Mouse (Mus musculus) intestine, embryonic 16.5 days (tissue): ENCODE results near the gene Shf. TPM values are rescaled to one million over a fixed set of nuclear protein-coding genes. Genes with fewer than 3 reads are reported as not detected.

Experiments
- ATAC-seq: fragments of 200-750 bp; cut with Nextera tagmentation; 2 replicates; pipeline ENCODE4 v1.8.0; 2017; ENCODE audit warnings: moderate TSS enrichment, moderate library complexity
- H3K27ac ChIP-seq: fragments of 300-500 bp; sonication (generic); 2 replicates; pipeline ENCODE4 v1.5.1; 2014; ENCODE audit warnings: mild to moderate bottlenecking, low read length
- H3K27me3 ChIP-seq: fragments of 300-500 bp; sonication (generic); replicated peaks from 2 replicates; pipeline ENCODE4 v1.6.1; 2014; ENCODE audit warnings: low read length, control low read depth, mixed read lengths; ENCODE audit not compliant: control insufficient read depth, insufficient read depth
- H3K36me3 ChIP-seq: fragments of 300-500 bp; sonication (generic); 2 replicates; pipeline ENCODE4 v1.6.1; 2014; ENCODE audit warnings: low read length, control low read depth; ENCODE audit not compliant: control insufficient read depth, insufficient read depth
- H3K4me1 ChIP-seq: fragments of 300-500 bp; sonication (generic); 2 replicates; pipeline ENCODE4 v1.6.1; 2014; ENCODE audit warnings: low read length, control low read depth, mixed read lengths; ENCODE audit not compliant: control insufficient read depth, insufficient read depth
- H3K4me2 ChIP-seq: fragments of 300-500 bp; sonication (generic); 2 replicates; pipeline ENCODE4 v1.6.1; 2014; ENCODE audit warnings: low read depth, low read length, control low read depth
- H3K4me3 ChIP-seq: fragments of 300-500 bp; sonication (generic); 2 replicates; pipeline ENCODE4 v1.5.1; 2014; ENCODE audit warnings: mild to moderate bottlenecking, low read length
- H3K9ac ChIP-seq: fragments of 300-500 bp; sonication (generic); 2 replicates; pipeline ENCODE4 v1.6.1; 2014; ENCODE audit warnings: low read depth, low read length
- H3K9me3 ChIP-seq: fragments of 300-500 bp; sonication (generic); 2 replicates; pipeline ENCODE4 v1.6.1; 2016; ENCODE audit warnings: low read length, control low read depth; ENCODE audit not compliant: control insufficient read depth
- WGBS: fragments of 180-500 bp; shearing (Covaris S2); extraction: QIAGEN DNeasy Blood & Tissue Kit; methylation state at CpG from one replicate; pipeline ENCODE4 v1.1.7; 2014; 5-methylcytosine and 5-hydroxymethylcytosine counted together
- polyA plus RNA-seq: library from polyadenylated mRNA; unstranded; fragments of >200 nt; fragmentation: Nextera tagmentation; extraction: Ambion mirVana; gene quantifications from 2 replicates; pipeline ENCODE4 v1.2.1, GENCODE M21; 2015

The Shf gene
- polyA plus RNA-seq, 1 experiment from 2014 or later: 1.9 TPM

DNA sequence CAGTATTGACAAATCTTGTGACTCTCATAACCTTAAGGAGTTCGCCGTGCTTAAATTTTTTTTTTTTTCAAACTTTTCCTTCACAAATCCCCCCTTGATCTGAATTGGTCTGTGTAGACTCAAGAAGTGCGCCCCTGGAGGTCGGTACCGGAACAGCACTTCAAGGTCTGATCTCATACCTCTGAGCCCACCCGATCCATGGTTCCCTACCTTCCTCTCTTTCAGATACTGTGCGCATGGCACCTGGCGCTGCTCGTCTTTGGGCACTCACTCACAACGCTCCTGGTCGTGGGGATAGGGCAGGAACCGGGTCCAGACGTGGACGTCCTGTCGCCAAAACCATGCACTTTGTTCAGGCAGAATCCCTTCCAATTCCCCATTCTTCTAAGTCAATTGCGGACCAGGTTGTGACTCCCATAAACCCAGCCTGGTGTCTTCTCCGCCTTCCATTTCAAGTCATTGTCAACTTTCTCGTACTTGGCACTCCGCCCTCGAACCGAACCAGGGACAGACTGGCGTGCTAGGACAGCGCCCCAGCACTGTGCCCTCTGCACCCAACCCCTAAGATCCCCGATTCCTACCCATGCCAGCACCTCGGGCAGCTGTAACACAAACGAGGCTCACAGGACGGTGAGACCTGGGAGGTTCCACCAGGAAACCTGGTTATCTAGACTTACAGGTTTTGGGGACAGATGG lies 56.1 kb downstream of the Shf start:
- H3K4me3 ChIP-seq: peak overlapping the region; percentile 41
- 2% methylated on average over 27 of the region's 27 CpGs for WGBS
- no peaks in the 10 kb centered on the region for H3K36me3 ChIP-seq
- ATAC-seq: peak; percentile 53
- peaks cover 9% of the 10 kb centered on the region; the same call in 1 of the 2 replicates for H3K4me1 ChIP-seq
- H3K9ac ChIP-seq: 0 out of 2 replicates have a peak overlapping the region, but pooled peaks have one; percentile 32
- peak overlapping the region; percentile 57 for H3K4me2 ChIP-seq
- no peaks in the 10 kb centered on the region for H3K9me3 ChIP-seq
- H3K27ac ChIP-seq: no peak overlapping the region
- H3K27me3 ChIP-seq: peaks cover 29% of the 10 kb centered on the region

DNA sequence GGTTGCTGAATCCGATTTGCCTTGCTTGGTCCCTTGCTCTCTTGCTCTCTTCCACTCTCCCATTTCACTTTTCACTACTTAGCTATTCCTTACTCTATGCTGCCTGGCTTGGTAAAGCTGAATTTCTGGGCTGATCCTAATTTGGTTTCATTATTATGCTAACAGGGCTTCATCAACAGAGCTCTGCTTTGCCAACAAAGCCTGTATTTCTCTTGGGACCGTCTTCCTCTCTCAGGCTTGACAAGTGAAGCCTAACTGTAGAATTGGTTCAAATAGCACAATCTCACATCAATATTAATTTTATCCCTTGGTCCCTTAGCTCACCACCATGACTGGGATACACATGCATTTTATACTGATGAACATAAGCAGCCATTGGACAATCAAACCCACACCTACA lies 57.4 kb downstream of the Shf start:
- Histone ChIP-seq H3K36me3 (no peaks in the 10 kb centered on the region), H3K27me3 (peaks cover 29% of the 10 kb centered on the region), H3K27ac (no peak overlapping the region), H3K4me1 (peaks cover 9% of the 10 kb centered on the region; the same call in 1 of the 2 replicates), H3K9ac (no peak overlapping the region), H3K9me3 (no peaks in the 10 kb centered on the region), H3K4me3 (no peak overlapping the region), H3K4me2 (no peak overlapping the region)
- ATAC-seq: no peak
- 56% methylated on average over 2 of the region's 2 CpGs for WGBS

DNA sequence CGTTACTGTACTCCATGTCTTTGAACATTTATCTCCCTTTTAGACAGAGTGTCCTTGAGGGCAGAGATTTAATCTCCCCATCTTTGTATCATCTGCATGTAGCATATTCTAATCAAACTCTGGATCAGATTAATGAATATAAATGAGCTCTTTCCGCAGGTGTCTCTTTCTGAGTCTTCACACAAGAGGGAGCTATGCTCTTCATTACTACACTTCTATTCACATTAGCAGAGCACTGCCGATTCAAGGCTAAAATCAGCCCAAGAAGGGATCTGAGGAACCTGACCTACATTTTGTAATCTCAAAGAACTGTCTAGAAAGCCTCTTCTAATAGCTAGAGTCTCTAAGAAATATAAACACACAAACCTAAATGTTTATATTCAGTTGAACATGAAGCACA lies 59.3 kb downstream of the Shf start:
- Histone ChIP-seq H3K9ac (no peak overlapping the region), H3K27me3 (peaks cover 29% of the 10 kb centered on the region), H3K4me3 (no peak overlapping the region), H3K4me1 (peaks cover 9% of the 10 kb centered on the region; the same call in 1 of the 2 replicates), H3K4me2 (no peak overlapping the region), H3K9me3 (no peaks in the 10 kb centered on the region), H3K36me3 (no peaks in the 10 kb centered on the region), H3K27ac (no peak overlapping the region)
- no peak for ATAC-seq
- 37% methylated on average over 3 of the region's 3 CpGs for WGBS

DNA sequence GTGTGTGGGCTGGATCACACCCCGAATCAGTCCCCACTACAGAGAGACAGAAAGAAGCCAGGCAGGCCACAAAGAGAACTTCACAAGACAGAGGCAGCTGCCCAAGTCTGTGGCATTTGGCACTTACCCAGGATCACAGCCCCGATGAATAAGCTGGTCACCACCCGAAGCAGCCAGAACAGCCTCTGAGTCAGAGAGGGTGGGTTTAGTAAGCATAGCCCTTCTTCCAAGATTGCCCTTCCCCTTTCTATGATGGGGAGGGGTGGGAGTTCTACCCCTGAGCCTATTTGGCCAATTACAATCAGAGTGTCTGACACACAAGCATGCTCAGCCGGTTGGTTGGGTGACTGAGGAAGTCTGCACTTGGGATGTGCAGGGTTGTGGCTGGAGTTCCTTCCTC lies 62.8 kb downstream of the Shf start:
- WGBS: 46% methylated on average over 4 of the region's 4 CpGs
- H3K4me2 ChIP-seq: no peak overlapping the region
- no peaks in the 10 kb centered on the region for H3K36me3 ChIP-seq
- peaks cover 9% of the 10 kb centered on the region for H3K4me1 ChIP-seq
- peaks cover 25% of the 10 kb centered on the region for H3K27me3 ChIP-seq
- H3K9me3 ChIP-seq: no peaks in the 10 kb centered on the region
- ATAC-seq: no peak
- no peak overlapping the region for H3K9ac ChIP-seq
- H3K4me3 ChIP-seq: no peak overlapping the region
- H3K27ac ChIP-seq: no peak overlapping the region

DNA sequence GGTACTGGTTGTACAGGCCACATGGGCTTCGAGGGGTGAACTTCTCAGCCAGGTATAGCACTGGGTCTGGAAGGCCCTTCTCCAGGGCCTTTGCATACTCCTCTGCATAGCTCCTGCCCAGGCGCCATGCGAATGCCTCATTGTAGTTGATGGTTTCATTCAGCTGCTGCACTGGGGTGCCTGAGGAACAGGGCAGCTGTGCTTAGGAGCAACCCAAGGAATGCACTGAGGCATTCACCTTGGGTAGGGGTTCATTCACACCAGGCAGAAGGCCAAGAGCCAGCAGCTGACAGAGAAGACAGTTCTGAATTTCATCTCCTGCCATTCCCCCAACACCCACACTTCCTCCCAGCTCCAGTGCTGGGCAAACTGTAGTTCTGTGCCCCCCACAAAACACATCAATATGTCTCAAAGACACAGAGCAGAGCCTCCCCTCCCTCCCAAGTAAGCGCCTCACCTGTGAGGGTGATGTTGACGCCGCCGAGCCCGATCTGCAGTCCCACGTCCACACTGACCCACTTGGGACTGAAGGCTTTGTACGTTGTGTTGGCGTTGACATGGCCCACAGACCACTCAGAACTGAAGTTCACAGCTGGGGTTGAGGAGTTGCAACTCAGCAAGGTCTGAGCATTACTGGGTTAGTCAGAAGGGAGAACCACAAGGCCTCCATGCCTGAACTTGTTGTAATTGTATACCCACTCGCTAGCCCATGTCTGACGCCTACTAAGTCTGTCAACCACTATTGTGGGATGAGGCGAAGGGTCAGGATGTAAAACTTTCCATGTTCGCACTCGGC lies 63.7 kb downstream of the Shf start:
- peaks cover 12% of the 10 kb centered on the region for H3K4me1 ChIP-seq
- no peak overlapping the region for H3K9ac ChIP-seq
- no peak overlapping the region for H3K4me3 ChIP-seq
- H3K36me3 ChIP-seq: no peaks in the 10 kb centered on the region
- no peak for ATAC-seq
- H3K27ac ChIP-seq: no peak overlapping the region
- no peak overlapping the region for H3K4me2 ChIP-seq
- peaks cover 31% of the 10 kb centered on the region for H3K27me3 ChIP-seq
- H3K9me3 ChIP-seq: no peaks in the 10 kb centered on the region
- 84% methylated on average over 16 of the region's 16 CpGs for WGBS

DNA sequence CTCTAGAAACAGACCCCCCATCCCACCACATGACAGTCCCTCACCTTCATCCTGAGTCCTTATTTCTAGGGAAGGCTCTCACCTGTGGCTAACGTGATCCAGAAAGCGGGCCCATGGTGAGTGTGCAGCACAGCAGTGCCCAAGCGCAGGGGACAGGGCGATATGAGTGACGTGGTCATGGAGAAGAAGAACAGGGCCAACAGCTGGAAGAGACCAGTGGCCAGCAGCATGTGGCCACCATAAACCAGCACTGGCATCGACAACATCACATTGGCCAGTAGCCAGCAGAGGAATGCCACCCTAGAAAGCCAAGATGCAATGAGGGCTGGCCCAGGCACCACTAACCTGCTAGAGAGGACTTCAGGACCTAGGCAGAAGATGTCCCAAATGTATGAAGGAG lies 64.4 kb downstream of the Shf start:
- no peak overlapping the region for H3K27ac ChIP-seq
- H3K4me3 ChIP-seq: no peak overlapping the region
- WGBS: 84% methylated on average over 6 of the region's 6 CpGs
- no peak overlapping the region for H3K4me2 ChIP-seq
- H3K4me1 ChIP-seq: peaks cover 12% of the 10 kb centered on the region
- H3K9me3 ChIP-seq: no peaks in the 10 kb centered on the region
- H3K36me3 ChIP-seq: no peaks in the 10 kb centered on the region
- no peak for ATAC-seq
- H3K27me3 ChIP-seq: peaks cover 39% of the 10 kb centered on the region
- no peak overlapping the region for H3K9ac ChIP-seq

DNA sequence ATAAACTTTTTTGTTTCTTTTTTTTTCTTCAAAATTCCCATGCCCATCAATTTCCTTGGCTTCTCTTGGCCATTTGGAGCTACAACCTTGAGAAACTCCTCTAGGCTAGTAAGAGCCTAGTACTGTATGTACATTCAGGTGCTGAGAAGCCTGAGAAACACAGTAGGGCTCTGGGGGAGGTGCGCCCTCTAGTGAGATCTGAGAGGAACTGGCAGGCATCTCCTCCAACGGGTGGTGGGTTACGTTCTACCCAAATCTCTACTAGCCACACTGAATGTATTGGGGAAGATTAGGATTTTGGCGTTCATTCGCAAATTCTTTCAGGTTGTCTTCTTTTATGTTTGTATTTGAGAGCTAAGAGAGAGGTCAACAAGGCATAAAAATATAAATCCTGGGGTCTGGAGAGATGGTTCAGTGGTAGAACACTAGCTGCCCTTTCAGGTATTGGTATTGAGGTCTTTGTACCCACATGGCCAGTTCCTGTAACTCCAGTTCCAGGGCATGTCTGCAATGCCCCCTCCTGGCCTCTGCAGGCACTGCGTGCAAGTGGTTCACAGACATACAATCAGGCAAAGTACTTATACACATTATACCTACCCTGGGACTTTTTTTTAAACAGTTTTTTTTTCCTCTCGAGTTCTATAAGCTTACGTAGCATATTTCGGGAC lies 66.3 kb downstream of the Shf start:
- no peak overlapping the region for H3K27ac ChIP-seq
- peaks cover 50% of the 10 kb centered on the region for H3K27me3 ChIP-seq
- no peak overlapping the region for H3K4me3 ChIP-seq
- ATAC-seq: peak; percentile 58
- no peak overlapping the region for H3K4me2 ChIP-seq
- no peaks in the 10 kb centered on the region for H3K36me3 ChIP-seq
- no peaks in the 10 kb centered on the region for H3K9me3 ChIP-seq
- no peak overlapping the region for H3K9ac ChIP-seq
- 9% methylated on average over 9 of the region's 9 CpGs for WGBS
- H3K4me1 ChIP-seq: peaks cover 21% of the 10 kb centered on the region

DNA sequence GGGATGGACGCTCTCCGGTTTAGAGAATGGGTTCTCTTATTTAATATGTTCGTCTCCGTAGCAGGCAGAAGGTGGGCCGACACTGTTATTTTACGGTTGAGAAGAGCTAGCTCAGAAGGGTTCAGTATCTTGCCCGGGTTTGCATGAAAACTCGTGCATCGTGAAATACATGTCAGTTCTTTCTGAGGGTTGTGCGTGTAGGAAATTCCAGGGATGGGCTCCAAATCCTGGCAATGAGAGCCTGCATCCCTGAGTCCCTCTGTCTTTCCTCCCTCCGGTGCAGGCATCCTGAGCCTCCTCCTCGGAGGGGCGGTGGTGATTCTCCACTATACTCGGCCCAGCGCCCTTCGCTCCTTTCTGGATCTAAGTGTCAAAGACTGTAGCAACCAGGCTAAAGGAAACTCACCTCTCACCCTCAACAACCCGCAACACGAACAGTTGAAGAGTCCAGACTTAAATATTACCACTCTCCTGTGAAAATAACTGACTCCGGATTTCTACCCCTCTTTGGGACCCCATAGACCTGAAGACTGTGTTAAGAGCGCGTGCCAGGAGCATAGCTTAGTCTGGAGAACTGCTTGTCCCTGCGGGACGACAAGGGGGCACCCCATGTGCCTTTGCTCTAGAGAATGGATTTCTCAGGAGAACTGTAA lies 66.9 kb downstream of the Shf start:
- no peak for ATAC-seq
- no peak overlapping the region for H3K27ac ChIP-seq
- peaks cover 28% of the 10 kb centered on the region for H3K4me1 ChIP-seq
- H3K4me3 ChIP-seq: peak overlapping the region; percentile 45
- no peaks in the 10 kb centered on the region for H3K36me3 ChIP-seq
- H3K4me2 ChIP-seq: peak overlapping the region; percentile 81
- no peak overlapping the region for H3K9ac ChIP-seq
- peaks cover 57% of the 10 kb centered on the region for H3K27me3 ChIP-seq
- WGBS: 10% methylated on average over 23 of the region's 23 CpGs
- H3K9me3 ChIP-seq: no peaks in the 10 kb centered on the region
